Comparison of ENCODE assay signal across 8 mouse cellular contexts in genomic region chr7:114281671-114282070, GRCm38 (mm10). TPM values are rescaled to one million over a fixed set of nuclear protein-coding genes. Genes with fewer than 3 reads are reported as not detected.
DNase-seq lines count a peak whose midpoint lies in the region; ATAC-seq lines count a peak whose summit lies in the region.

No protein-coding gene starts in this region.

- ATAC-seq in hematopoietic stem cell, adult 5-6 weeks (replicated peaks in 1 of 2; ENCODE audit: insufficient read depth in 1 of 2, low FRiP score in 2 of 2, low TSS enrichment in 1 of 2, low read depth in 1 of 2, poor library complexity in 2 of 2, severe bottlenecking in 2 of 2) = peak; percentile 89 to 92

- peak; percentile 17 for DNase-seq in gastrocnemius, adult 18-20 months (ENCODE audit: low spot score)
- DNase-seq in gastrocnemius, postnatal 25 days = no peak
- peak; percentile 69 to 74 for DNase-seq in B cell, adult 2 months
- peak; percentile 83 for DNase-seq in R1 (ENCODE audit: low read depth, low spot score)
- peak; percentile 82 for DNase-seq in lung, postnatal 36 days
- no peak for DNase-seq in urinary bladder, adult 2 months (ENCODE audit: low spot score)
- DNase-seq in left cerebral cortex, adult 11 months (ENCODE audit: low spot score) = no peak

RNA-seq across cellular contexts. Expression of gene Psma1, which starts 5.8 kb away (rescaled TPM):
- total RNA-seq in gastrocnemius, adult 18-20 months (2021) = 100 to 1,000 TPM in 1 of 2 experiments, 10 to 100 TPM in 1; 97.6 to 106 TPM
- total RNA-seq in gastrocnemius, postnatal 25 days (2021) = 10 to 100 TPM; 90.6 to 99.7 TPM
- total RNA-seq in hematopoietic stem cell, adult 5-6 weeks (2017) = 243 and 311 TPM in 2 replicates
- polyA plus RNA-seq in urinary bladder, adult 2 months (2012; rRNA removed) = 181 and 227 TPM in 2 replicates

RNA-seq across cellular contexts. Expression of gene Copb1, which starts 27.2 kb away (rescaled TPM):
- 10 to 100 TPM; 21.6 to 26.4 TPM for total RNA-seq in gastrocnemius, adult 18-20 months (2021)
- total RNA-seq in gastrocnemius, postnatal 25 days (2021) = 10 to 100 TPM; 24.1 to 27.9 TPM
- total RNA-seq in hematopoietic stem cell, adult 5-6 weeks (2017) = 82.0 and 87.5 TPM in 2 replicates
- 68.1 and 81.6 TPM in 2 replicates for polyA plus RNA-seq in urinary bladder, adult 2 months (2012; rRNA removed)

Comparison
In these comparisons a context has a peak if more than half of its experiments do, and no peak if none do; other contexts are left out.
1. DNase-seq: peak in gastrocnemius, adult 18-20 months (single experiment), B cell, adult 2 months (2 of 2), R1 (single experiment) and lung, postnatal 36 days (single experiment); none in gastrocnemius, postnatal 25 days (single experiment), urinary bladder, adult 2 months (single experiment) and left cerebral cortex, adult 11 months (single experiment).